18 mouse cellular contexts compared by ENCODE assay signal in genomic region chr3:56724991-56725390, GRCm38 (mm10).
"Had no signal": no experiment of that assay in that cellular context is flagged by ENCODE, and none has a peak within 500 bp of the region (broad histone marks: within the 10 kb centered on the region; RNA-seq: fewer than 3 reads in every experiment).

No protein-coding gene starts in this region.

- DNase-seq: liver, postnatal 0 days; lung, adult 2 months; lung, postnatal 14 days; lung, postnatal 36 days; retina, postnatal 1 day; right cerebral cortex, adult 18-20 months; right cerebral cortex, postnatal 25 days; right cerebral cortex, postnatal 4 days; spleen, adult 18-20 months; thymus, adult 18-20 months; thymus, postnatal 25 days; thymus, postnatal 4 days had no signal

- H3K36me3 ChIP-seq: lung, embryonic 15.5 days; midbrain, embryonic 13.5 days; midbrain, embryonic 15.5 days; neural tube, embryonic 12.5 days had no signal

- H3K27ac ChIP-seq: lung, embryonic 15.5 days; macrophage; midbrain, embryonic 13.5 days; midbrain, embryonic 15.5 days; neural tube, embryonic 12.5 days had no signal

- H3K4me1 ChIP-seq: lung, embryonic 15.5 days; megakaryocyte, embryonic 14.5 days; midbrain, embryonic 13.5 days; midbrain, embryonic 15.5 days; neural tube, embryonic 12.5 days had no signal

- H3K4me3 ChIP-seq: lung, embryonic 15.5 days; megakaryocyte, embryonic 14.5 days; midbrain, embryonic 13.5 days; midbrain, embryonic 15.5 days; neural tube, embryonic 12.5 days had no signal

- H3K27me3 ChIP-seq: lung, embryonic 15.5 days; megakaryocyte, embryonic 14.5 days; midbrain, embryonic 13.5 days; midbrain, embryonic 15.5 days; neural tube, embryonic 12.5 days had no signal
